Mouse (Mus musculus) forebrain, embryonic 16.5 days (tissue): ENCODE measurements around the gene Ctsh. TPM values are rescaled to one million over a fixed set of nuclear protein-coding genes. Genes with fewer than 3 reads are reported as not detected.
"Not testable (repeated sequence)": the region's sequence is repeated elsewhere in the genome, so short reads cannot be mapped to it uniquely, and the experiment has no call there.

Experiments used
- ATAC-seq: fragments of 200-750 bp; cut with Nextera tagmentation; 2 replicates; pipeline ENCODE4 v1.8.0; 2017; ENCODE audit warnings: mild to moderate bottlenecking, moderate library complexity
- H3K27ac ChIP-seq: fragments of 300-500 bp; sonication (generic); 2 replicates; pipeline ENCODE4 v1.5.1; 2014; ENCODE audit warnings: low read length, control low read depth
- H3K27me3 ChIP-seq: fragments of 300-500 bp; sonication (generic); replicated peaks from 2 replicates; pipeline ENCODE4 v1.6.1; 2014; ENCODE audit warnings: low read length; ENCODE audit not compliant: control insufficient read depth, insufficient read depth
- H3K36me3 ChIP-seq: fragments of 300-500 bp; sonication (generic); 2 replicates; pipeline ENCODE4 v1.6.1; 2014; ENCODE audit not compliant: control insufficient read depth, insufficient read depth
- H3K4me1 ChIP-seq: fragments of 300-500 bp; sonication (generic); replicated peaks from 2 replicates; pipeline ENCODE4 v1.6.1; 2014; ENCODE audit warnings: low read length; ENCODE audit not compliant: control insufficient read depth, insufficient read depth
- H3K4me2 ChIP-seq: fragments of 300-500 bp; sonication (generic); 2 replicates; pipeline ENCODE4 v1.6.1; 2014; ENCODE audit warnings: mild to moderate bottlenecking, low read length, control low read depth
- H3K4me3 ChIP-seq: fragments of 300-500 bp; sonication (generic); replicated peaks from 2 replicates; pipeline ENCODE4 v1.5.1; 2014; ENCODE audit warnings: mild to moderate bottlenecking, low read length, control low read depth
- H3K9ac ChIP-seq: fragments of 300-500 bp; sonication (generic); replicated peaks from 2 replicates; pipeline ENCODE4 v1.6.1; 2014; ENCODE audit warnings: low read depth, low read length, control low read depth
- H3K9me3 ChIP-seq: fragments of 300-500 bp; sonication (generic); 2 replicates; pipeline ENCODE4 v1.6.1; 2016; ENCODE audit warnings: low read length; ENCODE audit not compliant: control insufficient read depth
- whole genome bisulfite sequencing: fragments of 180-500 bp; shearing (Covaris S2); extraction: QIAGEN DNeasy Blood & Tissue Kit; methylation state at CpG from one replicate; pipeline ENCODE4 v1.1.7; 2014; 5-methylcytosine and 5-hydroxymethylcytosine counted together
- polyA plus RNA-seq: library from polyadenylated mRNA; unstranded; fragments of >200 nt; fragmentation: Nextera tagmentation; extraction: Ambion mirVana; gene quantifications from 2 replicates; pipeline ENCODE4 v1.2.1, GENCODE M21; 2015

Ctsh gene
- polyA plus RNA-seq, 1 experiment from 2014 or later, result 18.9 TPM

GRCm38 (mm10) chr9:90054371-90055145, 606 bp downstream of the Ctsh start:
- peak overlapping the region; percentile 41 for H3K4me2 ChIP-seq
- H3K36me3 ChIP-seq, result no peaks in the 10 kb centered on the region
- no peaks in the 10 kb centered on the region for H3K9me3 ChIP-seq
- peak; percentile 78 for ATAC-seq
- no peak overlapping the region for H3K27ac ChIP-seq
- peak overlapping the region; percentile 27; the same call in 1 of the 2 replicates for H3K9ac ChIP-seq
- peaks cover 8% of the 10 kb centered on the region for H3K4me1 ChIP-seq
- 1% methylated on average over 37 of the region's 37 CpGs for WGBS
- no peaks in the 10 kb centered on the region for H3K27me3 ChIP-seq
- peak overlapping the region; percentile 28 for H3K4me3 ChIP-seq

GRCm38 (mm10) chr9:90055409-90055808, 1.5 kb downstream of the Ctsh start:
- H3K9me3 ChIP-seq, result no peaks in the 10 kb centered on the region
- WGBS, result 50% methylated on average over 5 of the region's 5 CpGs
- H3K27me3 ChIP-seq, result no peaks in the 10 kb centered on the region
- no peak overlapping the region for H3K4me2 ChIP-seq
- H3K27ac ChIP-seq, result no peak overlapping the region
- no peak overlapping the region for H3K4me3 ChIP-seq
- H3K36me3 ChIP-seq, result no peaks in the 10 kb centered on the region
- peaks cover 8% of the 10 kb centered on the region for H3K4me1 ChIP-seq
- ATAC-seq, result no peak
- H3K9ac ChIP-seq, result no peak overlapping the region

- H3K4me1 ChIP-seq, result peaks cover 8% of the 10 kb centered on the region
- H3K9me3 ChIP-seq, result no peaks in the 10 kb centered on the region
- WGBS, result 86% methylated on average over 3 of the region's 3 CpGs
- H3K27ac ChIP-seq, result no peak overlapping the region
- no peak overlapping the region for H3K4me3 ChIP-seq
- ATAC-seq, result no peak
- no peaks in the 10 kb centered on the region for H3K27me3 ChIP-seq
- H3K36me3 ChIP-seq, result no peaks in the 10 kb centered on the region
- H3K9ac ChIP-seq, result no peak overlapping the region
- no peak overlapping the region for H3K4me2 ChIP-seq
Observed at GRCm38 (mm10) chr9:90055911-90056310, 2.0 kb downstream of the Ctsh start.

- H3K4me1 ChIP-seq, result peaks cover 8% of the 10 kb centered on the region
- WGBS, result 88% methylated on average over 2 of the region's 2 CpGs
- H3K9ac ChIP-seq, result no peak overlapping the region
- no peak overlapping the region for H3K27ac ChIP-seq
- no peak overlapping the region for H3K4me2 ChIP-seq
- H3K9me3 ChIP-seq, result no peaks in the 10 kb centered on the region
- no peaks in the 10 kb centered on the region for H3K36me3 ChIP-seq
- no peaks in the 10 kb centered on the region for H3K27me3 ChIP-seq
- ATAC-seq, result no peak
- H3K4me3 ChIP-seq, result no peak overlapping the region
Observed at GRCm38 (mm10) chr9:90056716-90057115, 2.8 kb downstream of the Ctsh start.

- H3K4me3 ChIP-seq, result no peak overlapping the region
- 88% methylated on average over 9 of the region's 9 CpGs for WGBS
- no peak for ATAC-seq
Observed at GRCm38 (mm10) chr9:90059828-90060573, 6.0 kb downstream of the Ctsh start.

GRCm38 (mm10) chr9:90060574-90060875, 6.6 kb downstream of the Ctsh start:
- Histone ChIP-seq H3K27me3 (no peaks in the 10 kb centered on the region), H3K4me3 (no peak overlapping the region), H3K9ac (no peak overlapping the region), H3K4me2 (no peak overlapping the region), H3K27ac (no peak overlapping the region), H3K9me3 (no peaks in the 10 kb centered on the region), H3K36me3 (no peaks in the 10 kb centered on the region), H3K4me1 (no peaks in the 10 kb centered on the region)
- WGBS, result 77% methylated on average over 2 of the region's 2 CpGs
- ATAC-seq, result no peak

More at GRCm38 (mm10) chr9:90059828-90060573, 6.0 kb downstream of the Ctsh start:
- Histone ChIP-seq H3K4me2 (no peak overlapping the region), H3K4me1 (peaks cover under 1% of the 10 kb centered on the region), H3K36me3 (no peaks in the 10 kb centered on the region), H3K27ac (no peak overlapping the region), H3K9me3 (no peaks in the 10 kb centered on the region), H3K9ac (no peak overlapping the region), H3K27me3 (no peaks in the 10 kb centered on the region)

- H3K4me3 ChIP-seq, H3K9ac ChIP-seq, H3K27ac ChIP-seq, H3K9me3 ChIP-seq, ATAC-seq, H3K36me3 ChIP-seq, H3K4me1 ChIP-seq, H3K4me2 ChIP-seq, H3K27me3 ChIP-seq: not testable (repeated sequence)
- WGBS, result 93% methylated on average over 5 of the region's 5 CpGs
Observed at GRCm38 (mm10) chr9:90060932-90061331, 7.0 kb downstream of the Ctsh start.

- Histone ChIP-seq H3K9ac (no peak overlapping the region), H3K9me3 (no peaks in the 10 kb centered on the region), H3K4me1 (no peaks in the 10 kb centered on the region), H3K4me2 (no peak overlapping the region), H3K4me3 (no peak overlapping the region), H3K27ac (no peak overlapping the region), H3K36me3 (no peaks in the 10 kb centered on the region), H3K27me3 (no peaks in the 10 kb centered on the region)
- WGBS, result 81% methylated on average over 2 of the region's 2 CpGs
- no peak for ATAC-seq
Observed at GRCm38 (mm10) chr9:90067341-90067740, 13.4 kb downstream of the Ctsh start.

GRCm38 (mm10) chr9:90068786-90069185, 14.8 kb downstream of the Ctsh start:
- Histone ChIP-seq H3K27ac (no peak overlapping the region), H3K9me3 (no peaks in the 10 kb centered on the region), H3K27me3 (no peaks in the 10 kb centered on the region), H3K36me3 (no peaks in the 10 kb centered on the region), H3K4me3 (no peak overlapping the region), H3K4me2 (no peak overlapping the region), H3K4me1 (no peaks in the 10 kb centered on the region), H3K9ac (no peak overlapping the region)
- ATAC-seq, result no peak
- 86% methylated on average over 6 of the region's 6 CpGs for WGBS
